Mouse (Mus musculus): ENCODE measurements around the gene Hcst. TPM values are rescaled to one million over a fixed set of nuclear protein-coding genes. Genes with fewer than 3 reads are reported as not detected.

Hcst gene
- 7.2 and 7.8 TPM in 2 replicates for polyA plus RNA-seq (2015; fragmentation: Nextera tagmentation; extraction: Ambion mirVana)

DNA sequence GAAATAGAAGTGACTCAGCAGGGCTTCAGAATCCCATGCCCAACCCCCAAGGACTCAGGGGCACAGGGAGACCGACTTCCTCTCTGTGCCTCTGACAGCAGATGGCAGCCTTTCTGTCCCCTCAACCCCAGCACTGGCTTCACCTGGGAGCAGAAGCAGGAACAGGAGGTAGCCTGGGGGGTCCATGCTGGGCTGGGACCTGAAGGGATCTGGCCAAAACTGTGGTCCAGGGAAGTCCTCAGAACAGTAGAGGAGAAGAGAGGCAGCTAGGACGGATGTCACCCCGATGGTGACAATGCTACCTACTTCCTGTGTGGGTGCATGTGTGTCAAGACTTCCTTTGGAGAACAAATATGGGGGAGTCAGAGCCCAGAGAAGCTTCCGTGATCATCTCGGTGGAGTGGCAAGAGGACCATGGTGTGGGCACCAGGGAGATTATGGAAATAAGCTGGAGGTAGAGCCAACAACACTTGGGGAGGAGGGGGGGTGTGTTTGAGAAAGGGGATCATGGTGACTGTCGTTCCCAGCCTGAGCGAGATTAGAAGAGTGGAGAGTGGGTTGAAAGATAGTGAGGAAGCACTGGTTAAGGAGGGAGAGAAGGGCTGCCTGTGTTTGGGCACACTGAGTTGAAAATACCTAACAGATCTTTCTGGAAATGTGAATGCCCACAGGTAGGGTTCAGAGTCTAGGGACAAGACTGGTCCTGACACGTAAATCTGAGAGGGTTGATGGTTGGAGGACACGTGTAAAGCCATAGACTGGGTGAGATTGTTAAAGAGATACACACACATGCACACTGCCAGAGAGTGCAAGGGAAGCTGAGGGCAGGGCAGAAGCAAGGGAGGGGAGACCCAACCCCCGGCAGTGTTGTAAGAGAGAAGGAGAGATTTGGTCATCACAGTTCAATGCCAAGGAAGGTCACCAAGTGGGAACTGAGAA is at the start of gene Hcst:
Gene Hcst (minus strand): TSS at position 294 of the 939 bp plus-strand sequence.
- ATAC-seq (ENCODE audit: low read depth) = 0 out of 2 replicates have a peak, but pooled peaks have one; percentile 20
- Histone ChIP-seq H3K4me3 (ENCODE audit: low read depth, low read length) (0 out of 2 replicates have a peak within 1 kb of the TSS, but pooled peaks have one; percentile 18), H3K9me3 (replicated peaks; ENCODE audit: control insufficient read depth, low read length) (no peaks in the 10 kb centered on the region), H3K4me2 (ENCODE audit: low read depth, low read length) (peak within 1 kb of the TSS; percentile 30), H3K9ac (ENCODE audit: low read depth, low read length) (no peak within 1 kb of the TSS), H3K4me1 (ENCODE audit: control insufficient read depth, low read depth, low read length) (peaks cover 15% of the 10 kb centered on the region), H3K27me3 (ENCODE audit: control insufficient read depth, insufficient read depth, low read depth, low read length) (peaks cover 3% of the 10 kb centered on the region; the same call in 1 of the 2 replicates), H3K36me3 (ENCODE audit: control insufficient read depth, insufficient read depth) (no peaks in the 10 kb centered on the region), H3K27ac (ENCODE audit: low read length) (peak within 1 kb of the TSS; percentile 76)
- 8% methylated on average over 10 of the region's 10 CpGs for WGBS (ENCODE audit: insufficient replicate concordance)

DNA sequence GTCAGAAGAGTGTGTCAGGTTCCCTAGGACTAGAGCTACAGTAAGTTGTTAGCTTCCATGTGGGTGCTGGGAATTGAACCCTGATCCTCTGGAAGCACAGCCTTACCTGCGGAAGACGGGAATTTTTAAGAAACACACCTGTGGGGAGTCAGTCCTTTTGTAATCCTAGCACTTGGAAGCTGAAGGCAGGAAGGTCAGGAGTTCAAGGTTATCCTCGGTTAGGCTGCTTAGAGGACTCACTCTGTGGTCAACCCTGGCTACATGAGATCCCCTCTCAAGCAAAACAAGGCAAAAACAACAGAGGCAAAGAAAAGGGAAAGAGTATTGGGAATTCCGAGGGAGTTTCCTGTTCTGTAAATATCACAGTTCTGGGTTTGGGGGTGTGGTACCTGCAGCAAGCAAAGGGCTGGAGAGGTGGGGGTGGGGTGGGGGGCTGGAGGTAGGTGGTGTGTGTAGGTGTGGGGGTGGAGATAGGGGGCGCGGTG is 45.2 kb upstream of the Hcst start:
- Histone ChIP-seq H3K27me3 (ENCODE audit: control insufficient read depth, insufficient read depth, low read depth, low read length) (peaks cover 51% of the 10 kb centered on the region), H3K4me2 (ENCODE audit: low read depth, low read length) (no peak overlapping the region), H3K9ac (ENCODE audit: low read depth, low read length) (no peak overlapping the region), H3K27ac (ENCODE audit: low read length) (no peak overlapping the region), H3K36me3 (ENCODE audit: control insufficient read depth, insufficient read depth) (no peaks in the 10 kb centered on the region), H3K9me3 (replicated peaks; ENCODE audit: control insufficient read depth, low read length) (no peaks in the 10 kb centered on the region), H3K4me1 (ENCODE audit: control insufficient read depth, low read depth, low read length) (no peaks in the 10 kb centered on the region), H3K4me3 (ENCODE audit: low read depth, low read length) (no peak overlapping the region)
- no peak for ATAC-seq (ENCODE audit: low read depth)
- WGBS (ENCODE audit: insufficient replicate concordance) = 10% methylated on average over 6 of the region's 6 CpGs

DNA sequence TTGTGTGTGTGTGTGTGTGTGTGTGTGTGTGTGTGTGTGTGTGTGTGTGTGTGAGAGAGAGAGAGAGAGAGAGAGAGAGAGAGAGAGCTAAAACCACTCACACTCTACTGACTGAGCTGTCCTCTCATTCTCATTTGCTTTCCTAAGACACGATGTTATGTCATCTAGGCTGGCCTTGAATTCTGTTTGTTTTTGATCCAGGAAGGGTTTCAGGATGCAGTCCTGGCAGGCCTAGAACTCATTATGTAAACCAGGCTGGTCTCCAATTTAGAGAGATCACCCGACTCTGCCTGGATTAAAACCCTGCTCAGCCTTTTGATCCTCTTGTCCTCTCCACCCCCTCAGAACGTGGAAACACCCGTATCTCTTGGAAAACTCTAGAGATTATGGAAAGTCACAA is 44.3 kb upstream of the Hcst start:
- Histone ChIP-seq H3K4me2 (ENCODE audit: low read depth, low read length) (no peak overlapping the region), H3K4me1 (ENCODE audit: control insufficient read depth, low read depth, low read length) (no peaks in the 10 kb centered on the region), H3K36me3 (ENCODE audit: control insufficient read depth, insufficient read depth) (no peaks in the 10 kb centered on the region), H3K27ac (ENCODE audit: low read length) (no peak overlapping the region), H3K9me3 (replicated peaks; ENCODE audit: control insufficient read depth, low read length) (no peaks in the 10 kb centered on the region), H3K9ac (ENCODE audit: low read depth, low read length) (no peak overlapping the region), H3K27me3 (ENCODE audit: control insufficient read depth, insufficient read depth, low read depth, low read length) (peaks cover 51% of the 10 kb centered on the region), H3K4me3 (ENCODE audit: low read depth, low read length) (no peak overlapping the region)
- 18% methylated on average over 4 of the region's 4 CpGs for WGBS (ENCODE audit: insufficient replicate concordance)
- ATAC-seq (ENCODE audit: low read depth) = no peak

DNA sequence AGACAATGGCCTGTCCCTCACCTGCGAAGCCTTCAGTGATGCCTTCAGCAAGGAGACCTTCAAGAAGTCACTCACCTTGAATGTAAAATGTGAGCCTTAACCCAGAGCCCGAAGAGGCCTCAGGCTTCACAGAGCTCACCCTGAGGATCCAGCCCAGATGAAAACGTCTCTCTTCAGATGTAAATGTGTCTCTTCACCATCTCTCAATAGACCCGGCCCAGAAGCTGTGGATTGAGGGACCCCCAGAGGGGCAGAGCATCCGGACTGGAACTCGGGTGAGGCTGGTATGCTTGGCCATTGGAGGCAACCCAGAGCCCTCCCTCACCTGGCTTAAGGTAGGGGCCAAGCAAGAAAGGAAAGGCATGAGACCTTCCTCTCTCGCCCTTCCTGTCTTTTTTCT is 43.9 kb upstream of the Hcst start:
- Histone ChIP-seq H3K4me3 (ENCODE audit: low read depth, low read length) (no peak overlapping the region), H3K4me1 (ENCODE audit: control insufficient read depth, low read depth, low read length) (no peaks in the 10 kb centered on the region), H3K9me3 (replicated peaks; ENCODE audit: control insufficient read depth, low read length) (no peaks in the 10 kb centered on the region), H3K27ac (ENCODE audit: low read length) (no peak overlapping the region), H3K27me3 (ENCODE audit: control insufficient read depth, insufficient read depth, low read depth, low read length) (peaks cover 52% of the 10 kb centered on the region), H3K9ac (ENCODE audit: low read depth, low read length) (no peak overlapping the region), H3K4me2 (ENCODE audit: low read depth, low read length) (no peak overlapping the region), H3K36me3 (ENCODE audit: control insufficient read depth, insufficient read depth) (no peaks in the 10 kb centered on the region)
- no peak for ATAC-seq (ENCODE audit: low read depth)
- 31% methylated on average over 7 of the region's 7 CpGs for WGBS (ENCODE audit: insufficient replicate concordance)

DNA sequence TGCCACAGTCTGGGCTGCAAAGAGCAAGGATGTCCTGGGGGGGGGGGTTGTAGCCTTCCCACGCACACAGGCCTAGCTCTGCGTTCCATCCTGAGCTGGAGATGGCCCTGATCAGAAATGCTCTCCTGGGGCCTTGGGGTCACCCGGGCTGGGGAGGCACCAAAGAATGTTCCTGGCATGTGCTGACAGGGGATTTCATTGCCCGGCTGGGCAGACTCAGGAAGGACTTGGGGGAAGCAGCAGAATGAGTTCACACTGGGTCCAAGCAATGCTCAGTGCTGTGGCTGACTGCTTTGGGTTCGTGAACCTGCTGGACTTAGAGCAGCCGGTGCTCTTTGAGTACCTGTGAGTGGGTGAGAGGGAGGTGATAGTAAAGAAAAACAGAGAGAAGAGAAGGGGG is 39.8 kb upstream of the Hcst start:
- Histone ChIP-seq H3K27me3 (ENCODE audit: control insufficient read depth, insufficient read depth, low read depth, low read length) (peaks cover 58% of the 10 kb centered on the region), H3K4me1 (ENCODE audit: control insufficient read depth, low read depth, low read length) (no peaks in the 10 kb centered on the region), H3K4me2 (ENCODE audit: low read depth, low read length) (no peak overlapping the region), H3K9ac (ENCODE audit: low read depth, low read length) (no peak overlapping the region), H3K4me3 (ENCODE audit: low read depth, low read length) (no peak overlapping the region), H3K36me3 (ENCODE audit: control insufficient read depth, insufficient read depth) (no peaks in the 10 kb centered on the region), H3K9me3 (replicated peaks; ENCODE audit: control insufficient read depth, low read length) (no peaks in the 10 kb centered on the region), H3K27ac (ENCODE audit: low read length) (no peak overlapping the region)
- 27% methylated on average over 6 of the region's 6 CpGs for WGBS (ENCODE audit: insufficient replicate concordance)
- ATAC-seq (ENCODE audit: low read depth) = no peak

DNA sequence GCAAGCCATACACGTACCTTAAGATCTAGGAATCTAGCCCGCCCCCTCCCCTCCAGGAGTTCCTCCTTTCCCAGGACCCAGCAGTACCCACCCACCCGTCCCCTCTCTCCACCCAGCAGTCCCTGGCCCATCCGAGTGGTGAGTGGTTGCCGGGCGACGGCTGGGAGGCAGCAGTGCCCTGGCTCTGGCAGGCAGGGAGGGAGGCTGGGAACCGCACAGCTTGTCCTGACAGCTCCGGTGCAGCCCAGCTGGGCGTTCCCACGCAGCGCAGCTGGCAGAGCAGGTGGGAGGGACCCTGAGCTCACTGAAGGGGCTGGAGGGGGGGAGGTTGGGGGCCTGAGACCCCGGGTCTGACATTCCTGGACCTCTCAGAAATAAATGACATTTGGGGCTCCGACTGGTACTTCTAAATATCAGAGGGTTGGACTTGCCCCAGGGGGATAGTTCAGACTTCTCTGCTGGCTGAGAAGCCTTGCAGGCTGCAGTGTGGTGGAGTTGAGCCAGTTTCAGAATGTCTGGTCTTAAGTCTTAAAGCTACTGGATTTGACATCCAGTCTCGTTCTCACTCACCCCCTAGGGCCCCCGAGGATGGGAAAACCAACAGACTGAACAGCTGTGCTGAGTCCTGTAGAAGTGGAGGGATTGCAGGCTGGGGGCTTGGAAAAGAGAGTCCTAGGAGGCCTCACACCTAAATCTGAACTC is 38.1 kb upstream of the Hcst start, which contains the start of the genes Kirrel2 and Nphs1:
Gene Kirrel2 (minus strand): TSS at position 62 of the 702 bp plus-strand sequence.
Gene Nphs1 (plus strand): TSS at position 687 of the 702 bp plus-strand sequence.
- no peak within 1 kb of the TSS for H3K9ac ChIP-seq (ENCODE audit: low read depth, low read length)
- ATAC-seq (ENCODE audit: low read depth) = no peak

DNA sequence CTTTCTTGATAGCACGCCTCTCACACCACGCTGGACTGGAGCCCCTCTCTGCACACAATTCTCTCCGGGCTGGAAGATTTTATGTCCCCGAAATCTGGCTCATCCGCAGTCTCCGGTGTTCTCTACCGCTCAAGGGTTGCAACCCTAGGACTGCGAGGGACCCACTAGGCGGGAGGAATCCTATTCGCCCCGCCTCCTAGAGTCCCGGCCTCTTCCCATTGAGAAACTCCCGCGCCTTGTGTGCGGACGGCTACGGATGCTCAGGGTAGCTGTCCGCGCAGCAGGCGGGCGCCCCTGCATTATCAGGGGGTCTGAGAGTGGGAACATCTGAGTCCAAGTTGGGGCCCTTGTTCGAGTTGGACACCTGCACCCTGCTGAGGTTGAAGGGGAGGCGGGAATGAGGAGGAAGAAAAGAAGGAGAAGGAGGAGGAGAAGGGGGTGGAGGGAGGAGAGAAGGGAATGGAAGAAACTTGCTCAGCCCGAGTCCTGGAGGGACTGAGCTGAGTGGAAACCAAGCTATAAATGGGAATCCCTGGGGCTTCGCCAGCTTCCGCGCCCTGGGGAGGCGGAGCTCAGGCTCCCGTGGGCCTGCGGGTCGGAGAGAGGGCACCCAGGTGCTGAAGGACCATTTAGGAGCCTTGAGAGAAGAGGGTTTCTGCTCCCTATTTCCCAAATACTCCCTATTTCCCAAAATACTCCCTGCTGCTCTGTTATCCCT is 37.4 kb upstream of the Hcst start:
- Histone ChIP-seq H3K9ac (ENCODE audit: low read depth, low read length) (no peak overlapping the region), H3K27me3 (ENCODE audit: control insufficient read depth, insufficient read depth, low read depth, low read length) (peaks cover 73% of the 10 kb centered on the region), H3K4me1 (ENCODE audit: control insufficient read depth, low read depth, low read length) (peaks cover 7% of the 10 kb centered on the region), H3K4me3 (ENCODE audit: low read depth, low read length) (no peak overlapping the region), H3K27ac (ENCODE audit: low read length) (no peak overlapping the region), H3K9me3 (replicated peaks; ENCODE audit: control insufficient read depth, low read length) (no peaks in the 10 kb centered on the region), H3K36me3 (ENCODE audit: control insufficient read depth, insufficient read depth) (no peaks in the 10 kb centered on the region), H3K4me2 (ENCODE audit: low read depth, low read length) (no peak overlapping the region)
- 1% methylated on average over 31 of the region's 31 CpGs for WGBS (ENCODE audit: insufficient replicate concordance)
- ATAC-seq (ENCODE audit: low read depth) = no peak

More for the DNA sequence above, 38.1 kb upstream of the Hcst start, which contains the start of the genes Kirrel2 and Nphs1:
- no peak within 1 kb of the TSS for H3K4me2 ChIP-seq (ENCODE audit: low read depth, low read length)
- WGBS (ENCODE audit: insufficient replicate concordance) = 4% methylated on average over 16 of the region's 16 CpGs
- H3K27ac ChIP-seq (ENCODE audit: low read length) = no peak within 1 kb of the TSS
- H3K36me3 ChIP-seq (ENCODE audit: control insufficient read depth, insufficient read depth) = no peaks in the 10 kb centered on the region
- peaks cover 69% of the 10 kb centered on the region for H3K27me3 ChIP-seq (ENCODE audit: control insufficient read depth, insufficient read depth, low read depth, low read length)
- no peak within 1 kb of the TSS for H3K4me3 ChIP-seq (ENCODE audit: low read depth, low read length)
- H3K9me3 ChIP-seq (replicated peaks; ENCODE audit: control insufficient read depth, low read length) = no peaks in the 10 kb centered on the region
- peaks cover 7% of the 10 kb centered on the region for H3K4me1 ChIP-seq (ENCODE audit: control insufficient read depth, low read depth, low read length)

DNA sequence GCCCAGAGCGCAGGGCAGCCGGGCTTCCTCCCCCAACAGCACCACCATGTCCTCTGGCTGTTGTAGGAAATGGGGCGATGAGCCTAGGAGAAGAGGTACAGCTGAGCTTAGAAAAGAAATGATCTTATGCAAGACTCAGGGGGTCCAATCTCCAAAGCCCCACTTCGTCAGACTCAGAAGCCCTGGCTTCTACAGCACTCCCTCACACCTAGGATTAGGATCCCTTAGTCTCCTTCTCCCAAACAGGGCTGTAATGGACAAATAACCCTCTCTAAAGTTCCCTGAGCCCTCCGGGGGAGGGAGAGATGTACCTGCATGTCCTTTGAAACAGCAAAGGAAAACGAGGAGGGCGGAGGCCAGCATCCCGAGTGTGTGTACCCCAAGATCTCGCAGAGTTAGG is 36.8 kb upstream of the Hcst start:
- Histone ChIP-seq H3K4me2 (ENCODE audit: low read depth, low read length) (no peak overlapping the region), H3K36me3 (ENCODE audit: control insufficient read depth, insufficient read depth) (no peaks in the 10 kb centered on the region), H3K27me3 (ENCODE audit: control insufficient read depth, insufficient read depth, low read depth, low read length) (peaks cover 73% of the 10 kb centered on the region), H3K4me1 (ENCODE audit: control insufficient read depth, low read depth, low read length) (peaks cover 7% of the 10 kb centered on the region), H3K27ac (ENCODE audit: low read length) (no peak overlapping the region), H3K4me3 (ENCODE audit: low read depth, low read length) (no peak overlapping the region), H3K9ac (ENCODE audit: low read depth, low read length) (no peak overlapping the region), H3K9me3 (replicated peaks; ENCODE audit: control insufficient read depth, low read length) (no peaks in the 10 kb centered on the region)
- under 1% methylated on average over 9 of the region's 9 CpGs for WGBS (ENCODE audit: insufficient replicate concordance)
- no peak for ATAC-seq (ENCODE audit: low read depth)
